Mouse (Mus musculus): ENCODE measurements around the gene Gimap9. TPM values are rescaled to one million over a fixed set of nuclear protein-coding genes. Genes with fewer than 3 reads are reported as not detected.

Gimap9 gene
- polyA plus RNA-seq (2015; fragmentation: Nextera tagmentation; extraction: Ambion mirVana): 7.2 and 9.8 TPM in 2 replicates

DNA sequence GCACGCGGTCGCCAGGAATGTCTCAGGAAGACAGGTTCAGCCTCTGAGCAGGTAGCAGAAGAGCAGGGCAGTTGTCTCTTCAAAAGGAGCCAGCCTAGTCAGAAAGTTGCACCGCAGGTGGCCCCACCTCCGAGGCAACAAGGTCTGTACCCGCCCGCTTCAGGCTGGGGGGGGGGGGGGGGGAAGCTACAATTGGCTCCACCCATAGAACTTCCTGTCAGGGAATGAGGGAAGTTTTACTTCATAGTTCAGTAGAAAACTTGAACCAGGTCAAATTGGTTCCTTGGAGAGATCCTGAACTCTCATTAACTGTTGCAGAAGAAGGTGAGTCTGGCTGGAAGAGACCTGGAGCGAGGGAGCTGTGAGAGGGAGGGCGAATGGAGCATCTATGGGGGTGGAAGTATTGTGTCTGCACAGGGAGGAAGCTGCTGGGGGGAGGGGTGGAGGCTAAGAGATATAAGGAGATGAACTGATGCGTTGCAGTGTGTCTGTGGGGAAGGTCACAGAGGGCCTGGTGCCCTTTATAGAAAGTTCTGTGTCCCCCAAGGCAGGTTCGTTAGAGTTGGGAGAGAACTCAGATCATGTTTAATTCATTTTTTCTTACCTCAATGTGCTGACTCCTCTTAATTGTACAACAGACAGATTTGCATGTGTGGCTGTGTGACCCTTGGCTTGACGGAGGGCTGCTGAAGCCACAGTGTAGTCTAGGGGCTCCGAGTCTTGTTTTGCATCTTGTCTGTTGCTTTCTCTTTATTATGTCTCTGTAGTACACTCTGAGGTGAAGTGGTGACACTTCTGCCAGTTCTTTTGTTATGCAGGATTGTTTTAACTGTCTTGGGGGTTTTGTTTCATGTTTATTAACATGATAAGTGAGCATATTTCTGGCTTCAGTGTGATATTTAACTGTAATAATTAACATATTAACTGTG, at the start of gene Gimap9:
Gimap9 (plus strand) TSS at position 199 of the 929 bp plus-strand sequence.
- Histone ChIP-seq H3K9ac (ENCODE audit: low read depth, low read length) (peak within 1 kb of the TSS; percentile 51), H3K4me1 (ENCODE audit: control insufficient read depth, low read depth, low read length) (peaks cover 12% of the 10 kb centered on the region), H3K9me3 (replicated peaks; ENCODE audit: control insufficient read depth, low read length) (no peaks in the 10 kb centered on the region), H3K27ac (ENCODE audit: low read length) (peak within 1 kb of the TSS; percentile 74), H3K27me3 (ENCODE audit: control insufficient read depth, insufficient read depth, low read depth, low read length) (no peaks in the 10 kb centered on the region), H3K36me3 (ENCODE audit: control insufficient read depth, insufficient read depth) (no peaks in the 10 kb centered on the region), H3K4me3 (ENCODE audit: low read depth, low read length) (peak within 1 kb of the TSS; percentile 62), H3K4me2 (ENCODE audit: low read depth, low read length) (peak within 1 kb of the TSS; percentile 61)
- peak; percentile 74 for ATAC-seq (ENCODE audit: low read depth)
- WGBS (ENCODE audit: insufficient replicate concordance): 4% methylated on average over 12 of the region's 13 CpGs

DNA sequence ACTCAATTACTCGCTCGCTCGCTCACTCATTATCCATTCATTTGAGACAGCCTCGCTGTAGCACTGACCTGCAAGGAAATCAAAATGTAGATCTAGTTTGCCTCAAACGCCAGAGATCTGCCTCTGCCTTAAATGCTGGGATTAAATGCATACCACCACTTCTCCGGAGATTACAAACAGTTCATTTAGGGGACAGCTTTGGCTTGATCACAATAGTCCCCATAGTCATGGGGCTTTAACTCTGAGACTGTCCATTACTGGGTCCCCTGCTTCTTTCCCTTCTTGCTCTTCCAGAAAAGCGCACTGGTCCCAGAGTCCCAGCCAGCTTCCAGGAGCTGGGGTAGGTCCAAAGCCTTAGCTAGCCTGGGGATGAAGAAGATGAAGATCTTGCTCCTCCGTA, 49.5 kb upstream of the Gimap9 start, which contains the start of gene AI854703:
AI854703 (plus strand) TSS at position 301 of the 400 bp plus-strand sequence.
- Histone ChIP-seq H3K4me3 (ENCODE audit: low read depth, low read length) (peak within 1 kb of the TSS; percentile 47), H3K36me3 (ENCODE audit: control insufficient read depth, insufficient read depth) (no peaks in the 10 kb centered on the region), H3K4me2 (ENCODE audit: low read depth, low read length) (peak within 1 kb of the TSS; percentile 69), H3K4me1 (ENCODE audit: control insufficient read depth, low read depth, low read length) (no peaks in the 10 kb centered on the region), H3K9me3 (replicated peaks; ENCODE audit: control insufficient read depth, low read length) (no peaks in the 10 kb centered on the region), H3K27me3 (ENCODE audit: control insufficient read depth, insufficient read depth, low read depth, low read length) (peaks cover 33% of the 10 kb centered on the region), H3K27ac (ENCODE audit: low read length) (no peak within 1 kb of the TSS), H3K9ac (ENCODE audit: low read depth, low read length) (peak within 1 kb of the TSS; percentile 39; the same call in 1 of the 2 replicates)
- 53% methylated on average over 8 of the region's 8 CpGs for WGBS (ENCODE audit: insufficient replicate concordance)
- no peak for ATAC-seq (ENCODE audit: low read depth)

GRCm38 (mm10) chr6:48626984-48627383, 48.9 kb upstream of the Gimap9 start:
- H3K27ac ChIP-seq (ENCODE audit: low read length): no peak overlapping the region
- H3K4me3 ChIP-seq (ENCODE audit: low read depth, low read length): peak overlapping the region; percentile 47
- H3K9ac ChIP-seq (ENCODE audit: low read depth, low read length): peak overlapping the region; percentile 39; the same call in 1 of the 2 replicates
- H3K4me1 ChIP-seq (ENCODE audit: control insufficient read depth, low read depth, low read length): no peaks in the 10 kb centered on the region
- peak overlapping the region; percentile 69 for H3K4me2 ChIP-seq (ENCODE audit: low read depth, low read length)
- WGBS (ENCODE audit: insufficient replicate concordance): 1% methylated on average over 32 of the region's 32 CpGs
- no peak for ATAC-seq (ENCODE audit: low read depth)
- H3K9me3 ChIP-seq (replicated peaks; ENCODE audit: control insufficient read depth, low read length): no peaks in the 10 kb centered on the region
- no peaks in the 10 kb centered on the region for H3K36me3 ChIP-seq (ENCODE audit: control insufficient read depth, insufficient read depth)
- peaks cover 33% of the 10 kb centered on the region for H3K27me3 ChIP-seq (ENCODE audit: control insufficient read depth, insufficient read depth, low read depth, low read length)

DNA sequence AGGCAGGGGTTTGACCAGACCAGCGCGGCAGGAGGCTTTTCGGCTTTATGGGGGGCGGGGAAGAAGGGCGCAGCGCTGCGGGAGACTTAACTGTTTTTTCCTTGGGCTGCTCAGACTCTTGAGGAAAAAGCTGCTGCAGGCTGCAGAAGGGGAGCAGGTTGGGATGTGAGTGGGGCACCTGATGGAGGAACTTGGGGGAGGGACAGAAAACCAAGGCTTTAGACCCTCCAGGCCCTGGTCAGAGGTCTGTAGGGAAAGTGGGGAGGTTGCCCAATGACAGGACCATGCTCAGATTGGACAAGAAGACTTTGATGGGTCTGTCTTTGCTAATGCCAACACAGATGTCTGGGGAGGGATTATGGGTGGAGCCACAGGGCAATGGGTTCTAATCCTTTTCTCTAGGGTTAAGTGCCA, 48.4 kb upstream of the Gimap9 start:
- Histone ChIP-seq H3K27me3 (ENCODE audit: control insufficient read depth, insufficient read depth, low read depth, low read length) (peaks cover 33% of the 10 kb centered on the region), H3K9ac (ENCODE audit: low read depth, low read length) (no peak overlapping the region), H3K9me3 (replicated peaks; ENCODE audit: control insufficient read depth, low read length) (no peaks in the 10 kb centered on the region), H3K4me2 (ENCODE audit: low read depth, low read length) (peak overlapping the region; percentile 69), H3K4me3 (ENCODE audit: low read depth, low read length) (peak overlapping the region; percentile 47), H3K4me1 (ENCODE audit: control insufficient read depth, low read depth, low read length) (no peaks in the 10 kb centered on the region), H3K27ac (ENCODE audit: low read length) (no peak overlapping the region), H3K36me3 (ENCODE audit: control insufficient read depth, insufficient read depth) (no peaks in the 10 kb centered on the region)
- 5% methylated on average over 7 of the region's 7 CpGs for WGBS (ENCODE audit: insufficient replicate concordance)
- no peak for ATAC-seq (ENCODE audit: low read depth)

- 43% methylated on average over 3 of the region's 3 CpGs for WGBS (ENCODE audit: insufficient replicate concordance)
- H3K27me3 ChIP-seq (ENCODE audit: control insufficient read depth, insufficient read depth, low read depth, low read length): peaks cover 33% of the 10 kb centered on the region
- ATAC-seq (ENCODE audit: low read depth): no peak
- H3K4me3 ChIP-seq (ENCODE audit: low read depth, low read length): no peak overlapping the region
- no peaks in the 10 kb centered on the region for H3K9me3 ChIP-seq (replicated peaks; ENCODE audit: control insufficient read depth, low read length)
- no peak overlapping the region for H3K27ac ChIP-seq (ENCODE audit: low read length)
- no peak overlapping the region for H3K4me2 ChIP-seq (ENCODE audit: low read depth, low read length)
- no peak overlapping the region for H3K9ac ChIP-seq (ENCODE audit: low read depth, low read length)
- no peaks in the 10 kb centered on the region for H3K4me1 ChIP-seq (ENCODE audit: control insufficient read depth, low read depth, low read length)
- no peaks in the 10 kb centered on the region for H3K36me3 ChIP-seq (ENCODE audit: control insufficient read depth, insufficient read depth)
Measured at GRCm38 (mm10) chr6:48628377-48628776, 47.6 kb upstream of the Gimap9 start.

- 9% methylated on average over 54 of the region's 54 CpGs for WGBS (ENCODE audit: insufficient replicate concordance)
- peak overlapping the region; percentile 43 for H3K4me3 ChIP-seq (ENCODE audit: low read depth, low read length)
- H3K4me1 ChIP-seq (ENCODE audit: control insufficient read depth, low read depth, low read length): no peaks in the 10 kb centered on the region
- peak overlapping the region; percentile 58 for H3K4me2 ChIP-seq (ENCODE audit: low read depth, low read length)
- peaks cover 33% of the 10 kb centered on the region for H3K27me3 ChIP-seq (ENCODE audit: control insufficient read depth, insufficient read depth, low read depth, low read length)
- ATAC-seq (ENCODE audit: low read depth): no peak
- no peaks in the 10 kb centered on the region for H3K9me3 ChIP-seq (replicated peaks; ENCODE audit: control insufficient read depth, low read length)
- no peak overlapping the region for H3K27ac ChIP-seq (ENCODE audit: low read length)
- H3K9ac ChIP-seq (ENCODE audit: low read depth, low read length): no peak overlapping the region
- no peaks in the 10 kb centered on the region for H3K36me3 ChIP-seq (ENCODE audit: control insufficient read depth, insufficient read depth)
Measured at GRCm38 (mm10) chr6:48628808-48629660, 46.9 kb upstream of the Gimap9 start.

DNA sequence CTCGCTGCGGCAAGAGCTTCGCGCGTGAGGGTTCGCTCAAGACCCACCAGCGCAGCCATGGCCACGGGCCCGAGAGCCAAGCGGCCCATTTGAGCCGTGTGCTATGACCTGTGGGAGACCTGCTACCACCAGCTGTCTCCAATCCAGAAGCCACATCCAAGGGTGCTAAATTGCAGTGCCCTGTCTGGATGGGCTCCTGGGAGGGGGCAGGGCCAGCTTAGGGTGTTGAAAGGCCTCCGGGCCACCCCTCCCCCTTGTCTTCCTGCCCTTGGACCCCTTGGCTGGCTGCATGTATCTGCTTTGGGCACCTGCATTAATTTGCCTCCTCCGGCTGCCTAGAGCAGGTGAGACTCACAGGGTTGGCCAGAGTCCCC, 46.3 kb upstream of the Gimap9 start:
- H3K36me3 ChIP-seq (ENCODE audit: control insufficient read depth, insufficient read depth): no peaks in the 10 kb centered on the region
- no peak for ATAC-seq (ENCODE audit: low read depth)
- 25% methylated on average over 13 of the region's 13 CpGs for WGBS (ENCODE audit: insufficient replicate concordance)
- H3K27ac ChIP-seq (ENCODE audit: low read length): no peak overlapping the region
- no peaks in the 10 kb centered on the region for H3K4me1 ChIP-seq (ENCODE audit: control insufficient read depth, low read depth, low read length)
- no peaks in the 10 kb centered on the region for H3K9me3 ChIP-seq (replicated peaks; ENCODE audit: control insufficient read depth, low read length)
- H3K9ac ChIP-seq (ENCODE audit: low read depth, low read length): no peak overlapping the region
- H3K27me3 ChIP-seq (ENCODE audit: control insufficient read depth, insufficient read depth, low read depth, low read length): peaks cover 33% of the 10 kb centered on the region
- peak overlapping the region; percentile 43 for H3K4me3 ChIP-seq (ENCODE audit: low read depth, low read length)
- H3K4me2 ChIP-seq (ENCODE audit: low read depth, low read length): peak overlapping the region; percentile 58

- Histone ChIP-seq H3K27ac (ENCODE audit: low read length) (no peak overlapping the region), H3K36me3 (ENCODE audit: control insufficient read depth, insufficient read depth) (no peaks in the 10 kb centered on the region), H3K9me3 (replicated peaks; ENCODE audit: control insufficient read depth, low read length) (no peaks in the 10 kb centered on the region), H3K27me3 (ENCODE audit: control insufficient read depth, insufficient read depth, low read depth, low read length) (peaks cover 33% of the 10 kb centered on the region), H3K4me3 (ENCODE audit: low read depth, low read length) (no peak overlapping the region), H3K4me1 (ENCODE audit: control insufficient read depth, low read depth, low read length) (no peaks in the 10 kb centered on the region), H3K9ac (ENCODE audit: low read depth, low read length) (no peak overlapping the region), H3K4me2 (ENCODE audit: low read depth, low read length) (no peak overlapping the region)
- ATAC-seq (ENCODE audit: low read depth): no peak
- WGBS (ENCODE audit: insufficient replicate concordance): 60% methylated on average over 8 of the region's 8 CpGs
Measured at GRCm38 (mm10) chr6:48630831-48631230, 45.1 kb upstream of the Gimap9 start.

Measured in liver, embryonic 16.5 days (tissue).